Mouse (Mus musculus) embryo, embryonic 9.5 days (tissue): ENCODE results near the gene Arfgap2.
A peak's percentile ranks its signal among the peaks of the same experiment; 100 is the strongest.

Experiments used
- DNase-seq: peaks from one replicate; pipeline ENCODE4 v3.0.0-alpha.2; 2017; ENCODE audit errors: extremely low spot score

Gene Arfgap2

GRCm38 (mm10) chr2:91264711-91265681, at the start of gene Arfgap2:
Arfgap2 (plus strand) TSS chr2:91264974.
- peak; percentile 97 for DNase-seq

- DNase-seq, result no peak
These were observed 47.7 kb upstream of the Arfgap2 start for GRCm38 (mm10) chr2:91217032-91217431.

GRCm38 (mm10) chr2:91220501-91220900, 44.3 kb upstream of the Arfgap2 start:
- DNase-seq, result no peak

- DNase-seq, result no peak
These were observed 41.2 kb upstream of the Arfgap2 start for GRCm38 (mm10) chr2:91223614-91224013.

GRCm38 (mm10) chr2:91229735-91230134, 35.0 kb upstream of the Arfgap2 start:
- DNase-seq, result no peak

- DNase-seq, result peak; percentile 98
These were observed 27.9 kb upstream of the Arfgap2 start, which contains the start of gene Ddb2 for GRCm38 (mm10) chr2:91236601-91237510. Ddb2 (minus strand) TSS chr2:91236982.

- peak; percentile 30 for DNase-seq
These were observed 27.2 kb upstream of the Arfgap2 start for GRCm38 (mm10) chr2:91237511-91238080.

GRCm38 (mm10) chr2:91242547-91242946, 22.2 kb upstream of the Arfgap2 start:
- no peak for DNase-seq

- no peak for DNase-seq
These were observed 21.4 kb upstream of the Arfgap2 start for GRCm38 (mm10) chr2:91243416-91243815.

- no peak for DNase-seq
These were observed 20.1 kb upstream of the Arfgap2 start for GRCm38 (mm10) chr2:91244557-91245228.

- DNase-seq, result no peak
These were observed 16.4 kb upstream of the Arfgap2 start for GRCm38 (mm10) chr2:91248366-91248765.

GRCm38 (mm10) chr2:91252001-91252400, 12.8 kb upstream of the Arfgap2 start:
- DNase-seq, result no peak

- DNase-seq, result no peak
These were observed 12.3 kb upstream of the Arfgap2 start for GRCm38 (mm10) chr2:91252512-91252911.

- no peak for DNase-seq
These were observed 9.9 kb upstream of the Arfgap2 start for GRCm38 (mm10) chr2:91254725-91255380.

- DNase-seq, result peak; percentile 54
These were observed 9.1 kb upstream of the Arfgap2 start, which contains the start of gene Pacsin3 for GRCm38 (mm10) chr2:91255661-91256150. Pacsin3 (plus strand) TSS chr2:91255954.

- DNase-seq, result peak; percentile 84
These were observed 8.3 kb upstream of the Arfgap2 start for GRCm38 (mm10) chr2:91256256-91257125.

GRCm38 (mm10) chr2:91257126-91257980, 7.4 kb upstream of the Arfgap2 start:
- peak; percentile 79 for DNase-seq

- no peak for DNase-seq
These were observed 6.7 kb upstream of the Arfgap2 start for GRCm38 (mm10) chr2:91258054-91258453.
